Mouse (Mus musculus) thymus, adult 2 months (tissue): ENCODE data around the gene Hps5. TPM values are rescaled to one million over a fixed set of nuclear protein-coding genes. Genes with fewer than 3 reads are reported as not detected.
"Not testable (repeated sequence)": the region's sequence is repeated elsewhere in the genome, so short reads cannot be mapped to it uniquely, and the experiment has no call there.

Experiments used
- DNase-seq: peaks from one replicate; pipeline ENCODE4 v3.0.0; 2021
- H3K27ac ChIP-seq: fragments of 200-500 bp; 2 replicates; pipeline ENCODE4 v1.5.1; 2012; ENCODE audit warnings: low read length, control low read depth; ENCODE audit not compliant: control insufficient read depth, insufficient read depth
- H3K27me3 ChIP-seq: fragments of 200-500 bp; 2 replicates; pipeline ENCODE4 v1.6.1; 2012; ENCODE audit warnings: mild to moderate bottlenecking, low read length, moderate library complexity, mixed read lengths; ENCODE audit not compliant: control insufficient read depth, insufficient read depth
- H3K36me3 ChIP-seq: fragments of 200-500 bp; 2 replicates; pipeline ENCODE4 v1.6.1; 2012; ENCODE audit warnings: mild to moderate bottlenecking, low read length, moderate library complexity; ENCODE audit not compliant: control insufficient read depth, insufficient read depth
- H3K4me1 ChIP-seq: fragments of 200-500 bp; replicated peaks from 2 replicates; pipeline ENCODE4 v1.6.1; 2012; ENCODE audit warnings: low read length; ENCODE audit not compliant: control insufficient read depth, insufficient read depth
- H3K4me3 ChIP-seq: fragments of 200-500 bp; 2 replicates; pipeline ENCODE4 v1.5.1; 2012; ENCODE audit warnings: mild to moderate bottlenecking, low read length, control low read depth, moderate library complexity; ENCODE audit not compliant: control insufficient read depth, insufficient read depth
- CTCF ChIP-seq: fragments of 200-500 bp; IDR thresholded peaks from 2 replicates; pipeline ENCODE4 v1.5.1; 2012; ENCODE audit warnings: mild to moderate bottlenecking, control low read depth, low read length, moderate library complexity, borderline replicate concordance; ENCODE audit not compliant: control insufficient read depth, poor library complexity, insufficient read depth; ENCODE audit errors: extremely low read depth
- POLR2A ChIP-seq: fragments of 200-500 bp; IDR thresholded peaks from 2 replicates; pipeline ENCODE4 v1.6.1; 2012; ENCODE audit warnings: mild to moderate bottlenecking, low read length, control low read depth, moderate library complexity; ENCODE audit not compliant: control insufficient read depth, poor library complexity, insufficient read depth; ENCODE audit errors: extremely low read depth
- WGBS: fragments of 180-500 bp; shearing (Covaris S2); methylation state at CpG from one replicate; pipeline ENCODE4 v1.1.7; 2018; 5-methylcytosine and 5-hydroxymethylcytosine counted together
- polyA plus RNA-seq: library from polyadenylated mRNA; depleted of rRNA; stranded (reverse); fragments of >200 nt; gene quantifications from 2 replicates; pipeline ENCODE4 v1.2.3, GENCODE M21; 2012

Hps5 gene
- polyA plus RNA-seq, 1 experiment = 21.4 TPM

GRCm38 (mm10) chr7:46764672-46765071 is 31.2 kb downstream of the Hps5 start:
- Histone ChIP-seq H3K27ac (no peak overlapping the region), H3K4me1 (no peaks in the 10 kb centered on the region), H3K4me3 (no peak overlapping the region), H3K36me3 (peaks cover 43% of the 10 kb centered on the region), H3K27me3 (no peaks in the 10 kb centered on the region; the same call in 1 of the 2 replicates)
- TF ChIP-seq POLR2A = no peak
- TF ChIP-seq CTCF = no peak
- WGBS = 96% methylated on average over 8 of the region's 8 CpGs
- DNase-seq = no peak

- no peak overlapping the region for H3K27ac ChIP-seq
- H3K36me3 ChIP-seq = peaks cover 23% of the 10 kb centered on the region; the same call in 1 of the 2 replicates
- TF ChIP-seq POLR2A (no peak), CTCF (no peak)
- no peaks in the 10 kb centered on the region; the same call in 1 of the 2 replicates for H3K27me3 ChIP-seq
- no peak for DNase-seq
- 97% methylated on average over 5 of the region's 5 CpGs for WGBS
- no peaks in the 10 kb centered on the region for H3K4me1 ChIP-seq
- no peak overlapping the region for H3K4me3 ChIP-seq
Observed at GRCm38 (mm10) chr7:46762601-46763000, 33.3 kb downstream of the Hps5 start.

GRCm38 (mm10) chr7:46761049-46761795 is 34.6 kb downstream of the Hps5 start:
- no peak for DNase-seq
- H3K4me1 ChIP-seq = no peaks in the 10 kb centered on the region
- H3K4me3 ChIP-seq = no peak overlapping the region
- peaks cover 17% of the 10 kb centered on the region; the same call in 1 of the 2 replicates for H3K36me3 ChIP-seq
- WGBS = 89% methylated on average over 11 of the region's 11 CpGs
- TF ChIP-seq CTCF (no peak), POLR2A (no peak)
- H3K27me3 ChIP-seq = no peaks in the 10 kb centered on the region; the same call in 1 of the 2 replicates
- H3K27ac ChIP-seq = no peak overlapping the region

GRCm38 (mm10) chr7:46751490-46751889 is 44.4 kb downstream of the Hps5 start, which contains the start of gene Saa2:
Gene Saa2 (plus strand): TSS chr7:46751790.
- 92% methylated on average over 3 of the region's 3 CpGs for WGBS
- TF ChIP-seq POLR2A (no peak), CTCF (no peak)
- 0 out of 2 replicates have a peak, but pooled peaks cover 3% of the 10 kb centered on the region for H3K4me1 ChIP-seq
- H3K27me3 ChIP-seq = no peaks in the 10 kb centered on the region
- no peak within 1 kb of the TSS for H3K4me3 ChIP-seq
- H3K36me3 ChIP-seq = no peaks in the 10 kb centered on the region
- H3K27ac ChIP-seq = no peak within 1 kb of the TSS
- DNase-seq = no peak

DNA sequence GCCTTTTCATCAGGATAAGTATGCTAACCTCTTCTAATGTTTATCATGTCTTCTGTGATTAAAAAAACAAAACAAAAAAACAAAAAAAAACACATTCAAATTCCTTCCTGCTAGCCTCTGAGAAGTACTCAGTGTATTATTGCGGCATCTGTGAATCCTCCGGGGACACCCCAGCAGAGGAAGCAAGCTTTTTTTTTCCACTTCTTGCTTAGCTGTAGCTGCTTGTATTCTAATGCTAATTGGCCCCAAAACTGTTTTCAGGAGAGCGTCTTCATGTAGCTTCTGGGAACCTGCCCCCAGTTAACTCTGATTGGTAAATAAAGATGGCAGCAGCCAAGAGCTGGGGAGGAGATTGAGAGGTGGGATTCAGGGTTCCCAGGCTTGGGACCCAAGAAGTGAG is 47.4 kb downstream of the Hps5 start:
- no peaks in the 10 kb centered on the region for H3K36me3 ChIP-seq
- H3K4me3 ChIP-seq = no peak overlapping the region
- H3K4me1 ChIP-seq = 0 out of 2 replicates have a peak, but pooled peaks cover 3% of the 10 kb centered on the region
- 92% methylated on average over 3 of the region's 3 CpGs for WGBS
- no peaks in the 10 kb centered on the region for H3K27me3 ChIP-seq
- H3K27ac ChIP-seq = no peak overlapping the region
- no peak for TF ChIP-seq CTCF
- TF ChIP-seq POLR2A = no peak
- DNase-seq = no peak

- H3K4me1 ChIP-seq = no peaks in the 10 kb centered on the region; the same call in 1 of the 2 replicates
- no peak overlapping the region for H3K4me3 ChIP-seq
- H3K27me3 ChIP-seq = no peaks in the 10 kb centered on the region
- DNase-seq = no peak
- no peaks in the 10 kb centered on the region for H3K36me3 ChIP-seq
- no peak for TF ChIP-seq CTCF
- TF ChIP-seq POLR2A = no peak
- 94% methylated on average over 7 of the region's 7 CpGs for WGBS
- no peak overlapping the region for H3K27ac ChIP-seq
Observed at GRCm38 (mm10) chr7:46746381-46746780, 49.5 kb downstream of the Hps5 start.

- no peaks in the 10 kb centered on the region for H3K36me3 ChIP-seq
- no peak for DNase-seq
- WGBS = 79% methylated on average over 3 of the region's 3 CpGs
- no peak overlapping the region for H3K4me3 ChIP-seq
- no peak overlapping the region for H3K27ac ChIP-seq
- no peaks in the 10 kb centered on the region for H3K27me3 ChIP-seq
- H3K4me1 ChIP-seq = no peaks in the 10 kb centered on the region; the same call in 1 of the 2 replicates
- no peak for TF ChIP-seq POLR2A
- TF ChIP-seq CTCF = no peak
Observed at GRCm38 (mm10) chr7:46745816-46746215, 50.0 kb downstream of the Hps5 start.

GRCm38 (mm10) chr7:46742880-46743279 is 53.0 kb downstream of the Hps5 start, which contains the start of gene Saa1:
Gene Saa1 (minus strand): TSS chr7:46742980.
- WGBS = 73% methylated on average over 3 of the region's 3 CpGs
- H3K36me3 ChIP-seq, H3K27me3 ChIP-seq, H3K4me1 ChIP-seq, DNase-seq, H3K4me3 ChIP-seq, H3K27ac ChIP-seq: not testable (repeated sequence)

DNA sequence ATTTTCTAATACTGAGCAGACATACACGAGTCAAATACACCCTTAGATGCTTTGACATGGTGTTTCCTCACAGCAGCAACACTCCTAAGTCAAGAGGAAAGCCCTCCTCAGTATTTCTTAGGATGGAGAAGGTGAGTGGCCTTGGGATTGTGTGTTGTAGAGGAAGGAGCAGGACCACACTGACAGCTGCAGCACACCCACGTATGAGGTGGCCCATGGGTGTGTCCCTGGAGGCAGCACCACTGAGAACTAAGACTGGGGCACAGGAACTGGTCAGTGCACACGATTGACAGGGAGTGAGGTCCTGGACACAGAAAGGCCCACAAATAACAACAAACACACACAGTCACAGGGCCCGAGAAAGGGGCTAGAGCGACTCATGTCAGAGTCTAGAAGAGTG is 55.8 kb downstream of the Hps5 start:
- DNase-seq, H3K4me1 ChIP-seq, H3K27me3 ChIP-seq, H3K27ac ChIP-seq, H3K36me3 ChIP-seq, H3K4me3 ChIP-seq: not testable (repeated sequence)
- 86% methylated on average over 5 of the region's 5 CpGs for WGBS
